Mouse (Mus musculus): ENCODE data around the gene Mfsd4a. TPM values are rescaled to one million over a fixed set of nuclear protein-coding genes. Genes with fewer than 3 reads are reported as not detected.

The Mfsd4a gene
- total RNA-seq, 2 experiments from 2014 or later = 4.9 to 6.3 TPM

DNA sequence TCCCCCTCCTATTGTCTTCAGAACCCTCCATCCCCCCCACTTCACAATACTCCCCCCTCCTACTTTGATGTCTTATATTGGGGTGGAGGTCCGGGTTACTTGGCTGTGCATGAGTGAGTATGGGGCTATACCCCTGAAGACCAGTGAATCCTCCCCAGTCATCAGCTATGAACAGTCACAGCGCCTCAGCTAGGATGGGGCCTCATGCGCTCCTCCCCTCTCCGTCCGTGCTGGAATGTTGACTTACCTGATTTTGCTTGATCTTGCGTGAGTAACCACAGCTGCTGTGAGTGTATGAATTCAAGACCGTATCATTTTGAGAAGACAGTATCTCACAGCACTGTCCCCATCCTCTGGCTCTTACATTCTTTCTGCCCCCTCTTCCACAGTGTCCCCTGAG lies 48.0 kb downstream of the Mfsd4a start:
- no peak for DNase-seq (ENCODE audit: low spot score in 2 of 2)

GRCm38 (mm10) chr1:132016691-132017090 lies 51.2 kb downstream of the Mfsd4a start:
- DNase-seq (ENCODE audit: low spot score in 2 of 2) = no peak

DNA sequence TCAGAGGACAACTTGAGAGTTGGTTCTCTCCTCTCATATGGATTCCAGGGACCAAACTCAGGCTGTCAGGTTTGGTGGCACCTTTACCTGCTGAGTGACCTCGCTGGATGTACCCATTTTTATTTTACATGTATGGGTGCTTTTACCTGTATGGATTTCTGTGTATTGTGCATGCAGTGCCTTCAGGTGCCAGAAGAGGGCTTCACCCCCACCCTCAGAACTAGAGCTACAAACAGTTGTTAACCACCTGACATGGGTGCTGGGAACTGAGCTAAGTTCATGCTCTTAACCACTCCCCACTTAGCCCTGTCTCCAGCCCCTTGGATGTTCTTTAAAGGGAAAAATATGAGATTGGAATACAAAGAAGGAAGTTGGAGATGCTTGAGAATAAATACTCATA lies 53.1 kb downstream of the Mfsd4a start:
- DNase-seq (ENCODE audit: low spot score in 2 of 2) = no peak

- DNase-seq (ENCODE audit: low spot score in 2 of 2) = no peak
Measured at GRCm38 (mm10) chr1:132012861-132013260, 55.0 kb downstream of the Mfsd4a start.

DNA sequence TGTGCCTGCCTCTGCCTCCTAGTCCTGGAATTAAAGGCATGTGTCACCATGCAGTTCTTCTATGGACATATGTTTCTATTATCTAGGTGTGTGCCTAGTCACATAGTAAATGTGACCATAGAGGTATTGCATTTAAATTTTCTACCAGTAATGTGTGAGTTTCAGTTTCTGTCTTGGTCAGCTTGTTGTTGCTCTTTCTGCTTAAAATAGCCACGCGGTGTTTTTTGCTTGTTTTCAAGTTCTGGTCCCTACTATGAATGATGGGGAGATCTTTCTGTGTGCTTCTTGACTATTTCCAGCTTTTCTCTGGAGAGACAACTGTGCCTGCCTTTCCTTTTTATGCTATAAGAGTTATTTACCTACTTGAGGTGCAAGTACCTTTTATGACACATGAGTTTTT lies 56.1 kb downstream of the Mfsd4a start:
- no peak for DNase-seq (ENCODE audit: low spot score in 2 of 2)

GRCm38 (mm10) chr1:132010632-132011501 lies 57.0 kb downstream of the Mfsd4a start:
- DNase-seq (ENCODE audit: low spot score in 2 of 2) = no peak

DNA sequence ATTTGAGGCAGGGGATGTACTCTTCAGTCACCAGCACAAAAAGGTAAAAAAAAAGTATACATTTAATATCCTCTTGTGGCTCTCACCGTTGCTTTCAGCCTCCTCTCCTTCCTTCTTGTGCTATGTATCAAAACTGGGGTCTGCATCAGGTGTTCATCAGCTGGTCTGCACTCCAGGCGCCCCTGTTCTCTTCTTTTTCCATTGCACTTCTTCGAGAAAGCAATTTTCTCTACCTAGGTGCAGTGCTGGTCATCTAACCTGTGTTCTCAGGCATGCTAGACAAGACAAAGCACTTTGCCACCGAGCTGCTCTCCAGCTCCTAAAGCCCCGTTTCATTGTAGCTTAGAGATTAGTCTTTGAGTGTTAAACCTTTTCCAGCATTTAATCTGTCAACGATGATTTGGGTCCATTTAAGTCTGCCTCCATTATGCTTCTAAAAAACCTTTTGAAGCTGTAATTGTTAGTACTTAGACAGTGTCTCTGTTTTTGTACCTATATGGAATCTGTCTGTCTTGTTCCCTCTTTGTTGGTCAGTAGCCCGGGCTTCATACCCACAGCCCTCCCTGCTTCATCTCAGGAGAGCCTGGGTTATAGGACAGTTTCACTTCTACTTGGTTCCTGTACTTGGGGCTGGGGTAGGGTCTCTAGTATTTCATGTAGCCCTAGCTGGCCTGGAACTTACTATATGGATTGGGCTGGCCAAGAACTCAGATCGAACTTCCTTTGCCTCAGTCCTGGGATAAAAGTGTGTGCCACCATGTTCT lies 58.8 kb downstream of the Mfsd4a start:
- no peak for DNase-seq (ENCODE audit: low spot score in 2 of 2)

DNA sequence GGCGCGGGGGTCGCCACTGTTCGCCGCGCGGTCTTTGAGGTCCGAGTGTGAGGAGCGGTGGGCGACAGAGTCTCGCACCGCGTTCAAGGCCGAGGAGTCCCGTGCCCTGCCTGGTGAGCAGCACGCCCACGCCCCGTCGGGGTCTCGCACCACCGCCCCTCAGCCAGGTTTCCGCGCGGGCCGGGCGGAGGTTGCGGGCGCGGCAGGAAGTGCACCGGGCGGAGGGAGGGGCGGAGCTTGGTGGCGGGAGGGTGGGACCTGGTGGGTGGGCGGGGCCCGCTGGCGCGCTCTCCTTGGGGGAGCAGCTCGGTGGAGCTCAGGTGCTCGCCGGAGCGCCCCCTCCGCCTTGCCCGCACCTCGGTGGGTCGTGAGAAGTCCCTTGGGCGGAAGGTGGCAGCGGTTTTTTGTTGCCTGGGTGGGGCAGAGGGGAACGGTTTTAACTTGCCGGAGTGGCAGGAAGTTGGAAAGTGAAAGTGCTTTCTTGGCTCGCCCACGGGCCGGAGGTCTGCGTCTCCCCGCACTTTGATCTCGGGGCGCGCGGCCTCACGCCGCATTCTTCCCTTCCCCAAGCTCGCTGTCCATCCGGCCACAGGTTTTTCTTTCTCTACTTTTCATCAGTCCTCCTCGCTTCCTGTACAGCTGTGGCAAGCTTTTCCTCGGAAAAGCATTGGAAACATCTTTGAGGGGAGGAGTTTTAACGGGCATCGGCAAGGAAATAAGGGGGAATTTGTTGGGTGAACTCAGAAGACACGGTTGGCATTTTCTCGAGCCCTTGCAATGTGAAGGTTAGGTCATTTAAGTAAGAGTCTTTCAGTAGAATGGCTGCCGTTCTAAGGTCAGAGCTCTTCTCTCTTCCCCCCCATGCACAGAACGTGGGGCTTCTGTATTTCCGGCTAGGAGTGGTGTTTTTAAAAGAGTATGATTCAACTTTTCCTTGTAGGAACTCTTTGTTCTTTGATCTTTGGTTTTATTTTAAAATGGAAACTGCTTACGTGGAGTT lies 59.7 kb downstream of the Mfsd4a start:
- peak; percentile 75 to 79 for DNase-seq (ENCODE audit: low spot score in 2 of 2)

DNA sequence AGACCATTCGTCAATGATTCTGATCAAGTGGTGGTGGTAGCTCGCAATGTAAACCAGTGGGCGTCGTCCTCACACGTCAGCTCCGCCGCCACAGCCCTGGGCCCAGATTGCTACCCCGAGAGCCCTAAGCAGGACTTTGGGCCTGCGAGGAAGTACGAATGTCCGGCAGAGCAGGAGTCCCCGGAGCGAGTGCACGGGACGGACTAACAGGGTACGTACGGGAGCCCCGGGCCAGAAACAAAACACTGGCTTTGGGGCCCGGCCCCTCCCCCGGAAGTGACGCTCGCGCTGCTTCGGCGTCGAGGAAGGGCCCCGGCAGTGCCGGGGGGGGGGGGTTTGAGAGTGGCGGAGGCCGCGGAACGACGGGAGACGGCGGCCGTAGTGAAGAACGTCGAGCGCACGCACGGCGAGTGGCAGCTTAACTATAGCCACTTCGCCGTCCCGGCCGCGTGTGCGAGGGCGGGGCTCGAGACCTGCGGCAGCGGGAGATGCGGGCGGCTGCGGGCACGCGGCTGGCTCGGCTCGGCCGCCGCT lies 60.5 kb downstream of the Mfsd4a start, which contains the start of gene Elk4:
TSS of gene Elk4 (plus strand) at position 326 of the 534 bp plus-strand sequence.
- peak; percentile 75 to 85 for DNase-seq (ENCODE audit: low spot score in 2 of 2)

DNA sequence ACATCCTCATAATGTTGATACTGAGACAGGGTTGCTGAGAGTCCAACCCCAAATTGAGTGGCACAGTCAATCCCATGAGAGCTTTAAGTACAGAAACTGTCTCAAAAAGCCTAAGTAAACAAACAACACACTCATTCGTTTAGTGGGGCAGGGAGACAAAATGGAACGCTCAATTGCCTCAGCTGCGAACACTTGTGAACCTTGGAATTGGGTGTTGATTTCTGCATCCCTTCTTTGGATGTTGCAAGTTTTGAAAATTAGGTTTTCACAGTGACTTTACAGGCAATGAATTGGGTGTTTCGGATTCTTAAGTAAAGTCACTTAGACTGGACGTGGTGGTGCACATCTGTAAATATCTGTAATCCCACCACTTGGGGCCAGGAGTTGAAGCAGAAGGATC lies 61.1 kb downstream of the Mfsd4a start:
- DNase-seq (ENCODE audit: low spot score in 2 of 2) = no peak

DNA sequence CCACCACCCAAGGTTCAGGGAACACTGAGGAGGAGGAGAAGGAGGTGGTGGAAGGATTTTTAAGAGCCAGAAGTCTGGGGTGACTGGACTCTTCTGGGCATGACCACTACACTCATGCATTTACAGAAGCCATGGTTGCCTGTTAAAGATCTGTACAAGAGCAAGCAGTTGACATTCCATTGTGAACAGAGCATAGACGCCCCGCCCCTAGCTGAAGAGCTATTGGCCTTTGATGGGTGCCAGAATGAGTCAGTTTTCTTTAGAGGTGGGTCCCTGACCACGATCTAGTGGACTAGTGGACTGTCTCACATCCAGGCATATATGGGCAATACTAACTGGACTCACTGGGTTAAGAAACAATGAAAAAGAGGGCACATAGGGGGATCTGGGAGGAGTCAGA lies 61.8 kb downstream of the Mfsd4a start:
- no peak for DNase-seq (ENCODE audit: low spot score in 2 of 2)

GRCm38 (mm10) chr1:132005466-132005865 lies 62.4 kb downstream of the Mfsd4a start:
- no peak for DNase-seq (ENCODE audit: low spot score in 2 of 2)

GRCm38 (mm10) chr1:132004574-132005180 lies 63.2 kb downstream of the Mfsd4a start:
- DNase-seq (ENCODE audit: low spot score in 2 of 2) = no peak

DNA sequence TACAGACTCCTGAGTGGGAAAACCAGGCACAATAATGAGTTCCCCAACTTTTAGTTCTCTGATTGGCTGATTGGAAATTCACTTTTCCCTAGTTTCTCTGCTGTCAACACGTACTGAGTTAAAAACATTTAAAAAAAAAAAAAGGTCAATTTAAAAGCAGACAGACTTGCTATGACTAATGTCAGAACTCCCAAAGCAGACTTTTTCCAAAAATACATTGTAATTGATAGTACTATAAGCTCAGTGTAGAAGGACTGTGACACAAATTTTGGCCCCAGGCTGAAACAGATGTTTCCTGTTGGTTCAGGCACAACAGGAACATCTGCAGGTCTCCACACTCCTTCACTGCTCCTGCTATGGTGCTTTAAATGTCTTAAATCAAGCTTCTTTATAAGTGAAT lies 64.0 kb downstream of the Mfsd4a start:
- no peak for DNase-seq (ENCODE audit: low spot score in 2 of 2)

GRCm38 (mm10) chr1:132003111-132003510 lies 64.8 kb downstream of the Mfsd4a start:
- no peak for DNase-seq (ENCODE audit: low spot score in 2 of 2)

DNA sequence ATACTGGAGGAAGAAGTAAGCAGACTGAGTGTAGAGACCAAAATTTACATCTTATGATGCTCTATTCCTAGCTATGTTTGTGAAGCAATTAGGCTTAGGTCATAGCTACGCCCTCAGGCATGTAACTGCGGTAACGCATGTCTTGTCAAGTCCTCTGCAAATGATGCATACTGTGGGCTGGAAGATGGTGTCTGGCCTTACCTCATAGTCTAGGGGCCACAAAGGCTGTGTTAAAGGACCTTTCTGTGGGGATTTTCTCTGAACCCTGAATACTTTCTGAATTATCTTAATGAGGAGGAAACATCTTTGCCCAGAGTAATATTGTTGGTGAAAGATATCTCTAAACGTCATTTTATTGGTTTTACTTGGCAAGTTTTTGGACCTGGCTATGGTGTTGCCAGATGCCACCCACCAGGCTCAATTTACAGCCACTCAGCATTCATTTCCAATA lies 66.0 kb downstream of the Mfsd4a start:
- no peak for DNase-seq (ENCODE audit: low spot score in 2 of 2)

DNA sequence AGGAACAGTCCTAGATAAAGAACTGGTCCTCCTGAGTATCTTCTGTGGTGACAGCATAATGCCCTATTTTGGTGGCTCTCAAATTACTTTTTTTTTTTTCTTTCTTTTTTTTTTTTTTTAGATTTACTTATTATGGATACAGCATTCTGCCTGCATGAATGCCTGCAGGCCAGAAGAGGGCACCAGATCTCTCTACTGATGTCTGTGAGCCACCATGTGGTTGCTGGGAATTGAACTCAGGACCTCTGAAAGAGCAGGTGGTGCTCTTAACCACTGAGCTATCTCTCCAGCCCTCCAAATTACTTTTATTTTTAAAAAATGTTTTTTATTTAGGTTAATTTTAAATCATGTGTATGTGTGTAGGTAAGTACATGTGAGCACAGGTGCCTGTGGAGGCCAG lies 67.4 kb downstream of the Mfsd4a start:
- no peak for DNase-seq (ENCODE audit: low spot score in 2 of 2)

- no peak for DNase-seq (ENCODE audit: low spot score in 2 of 2)
Measured at GRCm38 (mm10) chr1:131995062-131995461, 72.8 kb downstream of the Mfsd4a start.

- DNase-seq (ENCODE audit: low spot score in 2 of 2) = no peak
Measured at GRCm38 (mm10) chr1:131993169-131994040, 74.5 kb downstream of the Mfsd4a start.
